Mouse (Mus musculus) frontal cortex, adult (tissue): ENCODE results near the gene Rec114.
A peak's percentile ranks its signal among the peaks of the same experiment; 100 is the strongest.

Experiments used
- ATAC-seq: cut with Nextera tagmentation; 2 replicates; pipeline ENCODE4 v1.9.2; 2017; ENCODE audit warnings: mild to moderate bottlenecking, moderate library complexity, mixed read lengths; ENCODE audit not compliant: low TSS enrichment

Gene Rec114

GRCm38 (mm10) chr9:58716886-58717285 lies 26.9 kb downstream of the Rec114 start:
- ATAC-seq = no peak

GRCm38 (mm10) chr9:58710642-58711041 lies 33.1 kb downstream of the Rec114 start:
- ATAC-seq = no peak

GRCm38 (mm10) chr9:58709939-58710338 lies 33.8 kb downstream of the Rec114 start:
- ATAC-seq = peak; percentile 70

GRCm38 (mm10) chr9:58707796-58708195 lies 36.0 kb downstream of the Rec114 start:
- ATAC-seq = no peak

GRCm38 (mm10) chr9:58706024-58706423 lies 37.7 kb downstream of the Rec114 start:
- ATAC-seq = no peak

GRCm38 (mm10) chr9:58703766-58704165 lies 40.0 kb downstream of the Rec114 start:
- no peak for ATAC-seq

GRCm38 (mm10) chr9:58701751-58702150 lies 42.0 kb downstream of the Rec114 start:
- no peak for ATAC-seq

- ATAC-seq = no peak
Measured at GRCm38 (mm10) chr9:58698486-58698885, 45.3 kb downstream of the Rec114 start.

- no peak for ATAC-seq
Measured at GRCm38 (mm10) chr9:58691471-58691870, 52.3 kb downstream of the Rec114 start.

GRCm38 (mm10) chr9:58690701-58691100 lies 53.1 kb downstream of the Rec114 start:
- no peak for ATAC-seq

- ATAC-seq = no peak
Measured at GRCm38 (mm10) chr9:58688076-58688475, 55.7 kb downstream of the Rec114 start.

GRCm38 (mm10) chr9:58685290-58685689 lies 58.5 kb downstream of the Rec114 start:
- no peak for ATAC-seq

GRCm38 (mm10) chr9:58683372-58683771 lies 60.4 kb downstream of the Rec114 start:
- ATAC-seq = no peak

GRCm38 (mm10) chr9:58682106-58682505 lies 61.7 kb downstream of the Rec114 start:
- peak; percentile 69; the same call in 1 of the 2 replicates for ATAC-seq

- ATAC-seq = no peak
Measured at GRCm38 (mm10) chr9:58681411-58681810, 62.4 kb downstream of the Rec114 start.

GRCm38 (mm10) chr9:58675371-58675770 lies 68.4 kb downstream of the Rec114 start:
- ATAC-seq = no peak

- ATAC-seq = no peak
Measured at GRCm38 (mm10) chr9:58674736-58675135, 69.0 kb downstream of the Rec114 start.

- no peak for ATAC-seq
Measured at GRCm38 (mm10) chr9:58672474-58672873, 71.3 kb downstream of the Rec114 start.

- ATAC-seq = no peak
Measured at GRCm38 (mm10) chr9:58669819-58670218, 73.9 kb downstream of the Rec114 start.

GRCm38 (mm10) chr9:58669071-58669470 lies 74.7 kb downstream of the Rec114 start:
- ATAC-seq = peak; percentile 41; the same call in 1 of the 2 replicates

GRCm38 (mm10) chr9:58668171-58668570 lies 75.6 kb downstream of the Rec114 start:
- no peak for ATAC-seq

GRCm38 (mm10) chr9:58667244-58667643 lies 76.5 kb downstream of the Rec114 start:
- no peak for ATAC-seq

GRCm38 (mm10) chr9:58666191-58666590 lies 77.6 kb downstream of the Rec114 start:
- ATAC-seq = no peak

GRCm38 (mm10) chr9:58665492-58665891 lies 78.3 kb downstream of the Rec114 start:
- no peak for ATAC-seq

GRCm38 (mm10) chr9:58662791-58663190 lies 81.0 kb downstream of the Rec114 start:
- ATAC-seq = no peak
